Mouse (Mus musculus): Measurements from ENCODE around the gene Cabp1. TPM values are rescaled to one million over a fixed set of nuclear protein-coding genes. Genes with fewer than 3 reads are reported as not detected.

The Cabp1 gene
- polyA plus RNA-seq (2015; fragmentation: Nextera tagmentation; extraction: Ambion mirVana) = 0.44 and 0.67 TPM in 2 replicates

DNA sequence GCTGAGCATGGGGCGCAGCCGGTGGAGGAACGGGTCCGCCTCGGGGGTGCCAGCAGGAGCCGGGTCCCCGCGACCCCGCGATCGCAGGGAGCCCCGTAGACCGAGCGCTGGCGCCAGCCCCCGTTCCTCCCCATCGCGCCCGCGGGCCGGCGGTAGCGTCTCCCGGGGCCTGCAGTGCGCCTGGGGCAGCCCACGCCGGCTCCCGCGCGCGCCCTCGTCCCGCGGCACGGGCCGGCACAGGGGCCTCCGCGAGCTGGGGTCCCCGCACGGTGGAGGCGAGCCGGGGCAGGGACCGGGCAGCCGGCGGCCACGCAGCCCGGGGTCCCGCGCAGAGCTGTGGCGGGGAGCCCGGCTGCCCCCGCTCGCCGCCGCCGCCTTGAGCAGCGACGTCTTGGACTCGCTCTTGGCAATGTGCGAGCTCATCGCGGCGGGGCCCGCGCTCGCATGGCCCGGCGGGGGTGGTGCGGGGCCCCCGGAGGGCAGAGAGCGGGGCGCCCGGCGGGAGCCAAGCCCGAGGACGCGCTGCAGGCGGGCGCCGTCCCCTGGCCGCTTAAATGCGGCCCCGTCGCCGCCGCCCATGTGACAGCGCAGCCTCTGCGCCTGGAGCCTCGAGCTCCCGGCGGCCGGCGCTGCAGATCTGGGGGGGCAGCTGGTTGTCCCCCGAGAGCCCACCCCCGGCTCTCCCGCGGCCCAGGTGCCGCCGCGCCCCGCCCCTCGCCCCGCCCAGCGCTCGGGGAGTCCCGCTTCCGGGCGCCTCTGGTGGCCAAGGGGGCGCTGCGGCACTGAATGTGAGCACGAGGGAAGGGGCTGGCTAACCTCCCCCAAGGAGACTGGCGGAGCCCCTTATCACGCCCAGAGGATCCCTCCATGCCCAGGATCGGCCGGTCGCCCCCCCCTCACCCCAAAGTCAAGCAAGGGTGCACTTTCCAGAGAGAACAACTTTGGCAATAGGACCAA lies at the start of gene Cabp1:
TSS of gene Cabp1 (minus strand) at position 713 of the 957 bp plus-strand sequence.
- TF ChIP-seq EP300 (optimal IDR thresholded peaks at IDR 0.05) (no peak), CTCF (IDR thresholded peaks at IDR 0.05; ENCODE audit: low read depth) (peak; percentile 57)
- 0% methylated on average over 43 of the region's 116 CpGs for WGBS
- Histone ChIP-seq H3K4me1 (replicated peaks; ENCODE audit: control insufficient read depth, insufficient read depth) (no peaks in the 10 kb centered on the region), H3K9me3 (ENCODE audit: control insufficient read depth, low read length) (no peaks in the 10 kb centered on the region), H3K9ac (ENCODE audit: low read length) (peak within 1 kb of the TSS; percentile 43), H3K27ac (replicated peaks) (no peak within 1 kb of the TSS), H3K4me3 (ENCODE audit: low read depth, low read length) (peak within 1 kb of the TSS; percentile 52), H3K36me3 (ENCODE audit: control insufficient read depth, insufficient read depth, low read length) (no peaks in the 10 kb centered on the region), H3K4me2 (replicated peaks; ENCODE audit: low read depth) (peak within 1 kb of the TSS; percentile 96), H3K27me3 (ENCODE audit: control insufficient read depth, insufficient read depth, low read length) (peaks cover 19% of the 10 kb centered on the region)
- DNase-seq (ENCODE audit: low spot score) (peak; percentile 66), ATAC-seq (ENCODE audit: low FRiP score, low TSS enrichment) (peak; percentile 36)

DNA sequence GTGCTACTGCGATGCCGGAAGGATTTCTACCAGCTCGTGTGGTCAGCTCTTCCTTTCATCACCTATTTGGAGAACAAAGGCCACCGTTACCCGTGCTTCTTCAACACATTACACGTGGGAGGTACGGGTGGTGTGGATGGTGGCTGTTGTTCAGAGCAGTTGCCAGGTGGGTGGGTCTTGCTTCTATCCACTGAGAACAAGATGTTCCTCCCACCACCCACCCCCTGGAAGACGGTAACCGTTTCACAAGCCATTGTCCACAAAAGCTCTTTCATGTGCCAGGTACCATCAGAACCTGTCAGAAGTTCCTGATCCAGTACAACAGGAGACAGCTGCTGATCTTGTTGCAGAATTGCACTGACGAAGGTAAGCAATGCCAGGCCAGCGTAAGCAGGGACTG lies 46.0 kb upstream of the Cabp1 start:
- 75% methylated on average over 11 of the region's 11 CpGs for WGBS
- H3K36me3 ChIP-seq (ENCODE audit: control insufficient read depth, insufficient read depth, low read length) = peaks cover 38% of the 10 kb centered on the region

DNA sequence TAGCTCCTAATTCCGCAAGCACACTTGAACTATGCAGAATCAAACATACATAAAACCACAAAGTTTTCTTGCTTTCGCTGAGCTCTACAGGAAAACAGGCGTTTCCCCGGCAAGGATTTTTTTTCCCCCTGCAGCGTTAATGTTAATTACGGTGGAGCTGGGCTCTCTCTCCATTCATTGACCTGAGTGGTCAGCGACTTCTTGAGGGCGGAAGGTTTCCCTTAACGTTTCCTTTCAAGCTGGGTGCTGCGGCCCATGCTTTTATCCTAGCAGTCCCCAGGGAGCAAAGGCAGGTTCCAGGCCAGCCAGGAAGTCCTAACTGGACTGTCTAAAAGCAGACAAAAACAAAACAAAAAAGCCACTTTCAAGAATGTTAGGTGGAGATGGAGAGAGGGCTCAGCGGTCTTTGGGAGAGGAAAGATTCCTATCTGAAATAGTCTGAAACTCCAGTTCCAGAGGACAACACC lies 44.6 kb upstream of the Cabp1 start:
- peaks cover 25% of the 10 kb centered on the region for H3K36me3 ChIP-seq (ENCODE audit: control insufficient read depth, insufficient read depth, low read length)
- H3K27me3 ChIP-seq (ENCODE audit: control insufficient read depth, insufficient read depth, low read length) = no peaks in the 10 kb centered on the region
- DNase-seq (ENCODE audit: low spot score) (peak; percentile 37), ATAC-seq (ENCODE audit: low FRiP score, low TSS enrichment) (no peak)
- H3K4me1 ChIP-seq (replicated peaks; ENCODE audit: control insufficient read depth, insufficient read depth) = no peaks in the 10 kb centered on the region
- H3K9ac ChIP-seq (ENCODE audit: low read length) = peak overlapping the region; percentile 76; the same call in 1 of the 2 replicates
- H3K4me2 ChIP-seq (replicated peaks; ENCODE audit: low read depth) = peak overlapping the region; percentile 96
- 11% methylated on average over 11 of the region's 11 CpGs for WGBS
- no peaks in the 10 kb centered on the region for H3K9me3 ChIP-seq (ENCODE audit: control insufficient read depth, low read length)
- H3K27ac ChIP-seq (replicated peaks) = no peak overlapping the region
- H3K4me3 ChIP-seq (ENCODE audit: low read depth, low read length) = peak overlapping the region; percentile 83
- TF ChIP-seq EP300 (optimal IDR thresholded peaks at IDR 0.05) = no peak

More for the DNA sequence above, 46.0 kb upstream of the Cabp1 start:
- Histone ChIP-seq H3K4me2 (replicated peaks; ENCODE audit: low read depth) (no peak overlapping the region), H3K9ac (ENCODE audit: low read length) (no peak overlapping the region), H3K27me3 (ENCODE audit: control insufficient read depth, insufficient read depth, low read length) (no peaks in the 10 kb centered on the region), H3K4me3 (ENCODE audit: low read depth, low read length) (no peak overlapping the region), H3K9me3 (ENCODE audit: control insufficient read depth, low read length) (no peaks in the 10 kb centered on the region), H3K27ac (replicated peaks) (no peak overlapping the region), H3K4me1 (replicated peaks; ENCODE audit: control insufficient read depth, insufficient read depth) (no peaks in the 10 kb centered on the region)
- ATAC-seq (ENCODE audit: low FRiP score, low TSS enrichment) (no peak), DNase-seq (ENCODE audit: low spot score) (no peak)
- no peak for TF ChIP-seq EP300 (optimal IDR thresholded peaks at IDR 0.05)
- TF ChIP-seq CTCF (IDR thresholded peaks at IDR 0.05; ENCODE audit: low read depth) = no peak

DNA sequence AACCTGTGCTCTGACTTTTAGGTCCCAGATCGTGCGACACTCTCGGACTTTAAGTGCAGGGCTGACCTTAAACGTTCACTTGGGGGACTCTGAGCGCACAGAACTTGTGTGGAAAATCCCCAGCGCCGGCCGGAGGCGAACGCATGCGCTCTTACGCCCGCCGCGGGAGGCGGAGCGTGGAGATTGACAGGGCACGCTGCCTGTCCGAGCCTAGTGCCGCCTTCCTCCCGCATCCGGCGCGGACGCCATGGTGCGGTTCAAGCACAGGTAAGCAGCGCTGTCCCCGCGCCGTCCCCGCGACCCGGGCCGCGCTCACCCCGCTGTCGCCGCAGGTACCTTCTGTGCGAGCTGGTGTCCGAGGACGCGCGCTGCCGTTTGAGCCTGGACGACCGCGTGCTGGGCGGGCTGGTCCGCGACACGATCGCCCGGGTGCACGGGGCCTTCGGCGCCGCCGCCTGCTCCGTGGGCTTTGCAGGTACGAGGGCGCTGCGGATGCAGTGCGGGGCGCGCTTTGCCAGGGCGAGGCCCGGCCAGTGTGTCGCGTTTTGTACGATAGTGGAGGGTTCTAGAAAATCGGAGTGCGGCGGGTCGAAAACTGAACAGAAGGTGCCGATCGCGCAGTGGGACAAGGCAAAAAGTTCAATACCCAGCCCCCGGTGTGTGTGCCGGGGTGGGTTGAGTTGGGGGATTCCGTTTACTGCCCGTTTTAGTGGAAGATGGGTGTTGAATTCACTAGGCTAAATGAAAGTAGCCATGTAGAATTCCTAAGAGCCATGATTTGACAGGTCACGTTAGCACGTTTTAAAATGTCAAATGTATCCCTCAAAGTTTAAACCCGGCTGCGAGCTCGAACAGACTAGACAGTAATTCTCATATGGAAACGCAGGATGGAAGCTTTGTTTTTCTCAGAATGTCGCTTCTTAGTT lies 43.9 kb upstream of the Cabp1 start:
- peak; percentile 80 for ATAC-seq (ENCODE audit: low FRiP score, low TSS enrichment)
- WGBS = under 1% methylated on average over 83 of the region's 88 CpGs

DNA sequence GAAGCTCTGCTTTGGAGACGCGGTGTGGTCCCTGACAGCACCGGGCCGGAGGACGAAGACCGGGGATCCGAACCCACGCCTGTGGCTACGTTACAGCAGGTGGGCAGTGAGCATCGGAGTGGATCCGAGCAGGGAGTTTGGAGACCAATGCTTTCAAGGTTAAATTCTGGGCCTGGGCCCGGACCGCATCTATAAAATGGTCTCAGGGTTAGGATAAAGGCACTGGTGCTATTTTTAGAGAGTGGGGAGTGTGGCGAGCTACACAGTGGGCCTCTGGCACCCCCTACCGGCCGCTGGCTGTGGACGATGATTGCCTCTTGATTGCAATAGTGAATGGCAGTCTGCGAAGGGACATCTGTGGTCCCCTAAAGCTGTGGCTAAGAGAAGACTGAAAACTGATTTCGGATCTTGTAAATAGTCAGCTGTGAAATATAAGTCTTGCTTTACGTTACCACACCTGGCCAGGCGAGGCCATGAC lies 41.6 kb upstream of the Cabp1 start, which contains the start of gene Pop5:
TSS of gene Pop5 (plus strand) at position 51 of the 478 bp plus-strand sequence.
- peak within 1 kb of the TSS; percentile 59 for H3K9ac ChIP-seq (ENCODE audit: low read length)
- ATAC-seq (ENCODE audit: low FRiP score, low TSS enrichment) = peak; percentile 77
- H3K9me3 ChIP-seq (ENCODE audit: control insufficient read depth, low read length) = no peaks in the 10 kb centered on the region
- H3K4me2 ChIP-seq (replicated peaks; ENCODE audit: low read depth) = peak within 1 kb of the TSS; percentile 93
- DNase-seq (ENCODE audit: low spot score) = peak; percentile 91
- TF ChIP-seq EP300 (optimal IDR thresholded peaks at IDR 0.05) (no peak), CTCF (IDR thresholded peaks at IDR 0.05; ENCODE audit: low read depth) (peak; percentile 96)
- H3K27ac ChIP-seq (replicated peaks) = 0 out of 2 replicates have a peak within 1 kb of the TSS, but pooled peaks have one; percentile 8
- peak within 1 kb of the TSS; percentile 59 for H3K4me3 ChIP-seq (ENCODE audit: low read depth, low read length)
- no peaks in the 10 kb centered on the region for H3K27me3 ChIP-seq (ENCODE audit: control insufficient read depth, insufficient read depth, low read length)
- peaks cover 6% of the 10 kb centered on the region; the same call in 1 of the 2 replicates for H3K36me3 ChIP-seq (ENCODE audit: control insufficient read depth, insufficient read depth, low read length)
- no peaks in the 10 kb centered on the region for H3K4me1 ChIP-seq (replicated peaks; ENCODE audit: control insufficient read depth, insufficient read depth)
- WGBS = under 1% methylated on average over 21 of the region's 21 CpGs

More for the DNA sequence above, 43.9 kb upstream of the Cabp1 start:
- peak; percentile 93 for DNase-seq (ENCODE audit: low spot score)
- no peak for TF ChIP-seq EP300 (optimal IDR thresholded peaks at IDR 0.05)
- TF ChIP-seq CTCF (IDR thresholded peaks at IDR 0.05; ENCODE audit: low read depth) = no peak
- Histone ChIP-seq H3K4me2 (replicated peaks; ENCODE audit: low read depth) (peak overlapping the region; percentile 96), H3K36me3 (ENCODE audit: control insufficient read depth, insufficient read depth, low read length) (peaks cover 18% of the 10 kb centered on the region), H3K4me3 (ENCODE audit: low read depth, low read length) (peak overlapping the region; percentile 83), H3K9ac (ENCODE audit: low read length) (peak overlapping the region; percentile 76), H3K27me3 (ENCODE audit: control insufficient read depth, insufficient read depth, low read length) (no peaks in the 10 kb centered on the region), H3K27ac (replicated peaks) (peak overlapping the region; percentile 56), H3K4me1 (replicated peaks; ENCODE audit: control insufficient read depth, insufficient read depth) (no peaks in the 10 kb centered on the region), H3K9me3 (ENCODE audit: control insufficient read depth, low read length) (no peaks in the 10 kb centered on the region)

Data from stomach, postnatal 0 days (tissue).